Mouse (Mus musculus): ENCODE data around the gene Gm9639. TPM values are rescaled to one million over a fixed set of nuclear protein-coding genes. Genes with fewer than 3 reads are reported as not detected.
"Not testable (repeated sequence)": the region's sequence is repeated elsewhere in the genome, so short reads cannot be mapped to it uniquely, and the experiment has no call there.

Gm9639 gene
- polyA plus RNA-seq, 2 experiments, result not detected

DNA sequence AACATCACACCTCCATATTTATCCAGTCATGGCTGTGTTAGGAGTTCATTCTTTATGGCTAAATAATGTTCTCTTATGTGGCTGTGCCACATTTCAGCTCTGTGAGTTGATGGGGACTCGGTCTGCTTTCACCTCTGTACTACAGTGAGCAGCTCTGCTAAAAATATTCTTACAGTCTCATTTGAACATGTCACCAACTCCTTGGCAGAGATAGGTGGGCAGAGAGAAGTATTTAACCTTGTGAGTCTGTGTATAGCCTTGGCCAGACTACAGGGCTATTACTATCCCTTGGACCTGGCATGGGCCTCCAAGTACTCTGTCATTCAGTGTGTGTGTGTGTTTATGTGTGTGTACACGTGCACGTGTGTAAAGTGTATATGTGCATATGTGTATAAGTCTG lies 22.7 kb downstream of the Gm9639 start:
- H3K9me3 ChIP-seq (ENCODE audit: control insufficient read depth, low read length); H3K4me3 ChIP-seq (replicated peaks; ENCODE audit: low read length); ATAC-seq (ENCODE audit: low FRiP score, low read depth); H3K36me3 ChIP-seq (ENCODE audit: control insufficient read depth, insufficient read depth, low read length); H3K4me1 ChIP-seq (ENCODE audit: control insufficient read depth, insufficient read depth, low read length); H3K27me3 ChIP-seq (ENCODE audit: control insufficient read depth, insufficient read depth, low read length); DNase-seq (ENCODE audit: low spot score); H3K27ac ChIP-seq (replicated peaks; ENCODE audit: low read depth, low read length); H3K4me2 ChIP-seq (replicated peaks; ENCODE audit: low read depth, low read length, severe bottlenecking); H3K9ac ChIP-seq (ENCODE audit: low read depth, low read length, severe bottlenecking): not testable (repeated sequence)
- 86% methylated on average over 1 of the region's 3 CpGs for WGBS

DNA sequence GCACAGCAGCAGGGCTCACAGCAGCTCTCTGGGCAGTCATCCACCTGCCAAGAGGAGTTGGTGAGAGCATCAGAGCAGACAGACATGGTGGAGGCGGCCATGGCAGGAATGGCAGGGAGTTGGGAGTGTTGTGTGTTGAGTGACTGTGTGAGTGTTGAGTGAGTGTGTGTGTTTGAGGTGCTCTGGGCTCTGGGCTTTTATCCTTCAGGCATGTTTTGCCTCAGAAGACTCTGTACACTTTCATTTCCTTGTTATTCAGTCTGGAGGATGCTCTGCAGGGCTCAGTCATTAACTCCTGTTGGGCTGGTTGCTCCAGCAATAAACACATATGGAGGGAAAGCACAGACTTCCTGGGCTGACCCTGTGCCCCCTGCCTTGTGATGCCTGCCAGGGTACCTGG lies 23.7 kb downstream of the Gm9639 start, which contains the start of gene Gm3238:
Gene Gm3238 (minus strand): TSS at position 101 of the 400 bp plus-strand sequence.
- H3K4me1 ChIP-seq (ENCODE audit: control insufficient read depth, insufficient read depth, low read length); H3K4me2 ChIP-seq (replicated peaks; ENCODE audit: low read depth, low read length, severe bottlenecking); H3K36me3 ChIP-seq (ENCODE audit: control insufficient read depth, insufficient read depth, low read length); DNase-seq (ENCODE audit: low spot score); H3K9ac ChIP-seq (ENCODE audit: low read depth, low read length, severe bottlenecking); H3K27ac ChIP-seq (replicated peaks; ENCODE audit: low read depth, low read length); H3K4me3 ChIP-seq (replicated peaks; ENCODE audit: low read length); ATAC-seq (ENCODE audit: low FRiP score, low read depth); H3K27me3 ChIP-seq (ENCODE audit: control insufficient read depth, insufficient read depth, low read length); H3K9me3 ChIP-seq (ENCODE audit: control insufficient read depth, low read length): not testable (repeated sequence)
- no CpG with 5 or more reads among the region's 1 CpGs for WGBS

DNA sequence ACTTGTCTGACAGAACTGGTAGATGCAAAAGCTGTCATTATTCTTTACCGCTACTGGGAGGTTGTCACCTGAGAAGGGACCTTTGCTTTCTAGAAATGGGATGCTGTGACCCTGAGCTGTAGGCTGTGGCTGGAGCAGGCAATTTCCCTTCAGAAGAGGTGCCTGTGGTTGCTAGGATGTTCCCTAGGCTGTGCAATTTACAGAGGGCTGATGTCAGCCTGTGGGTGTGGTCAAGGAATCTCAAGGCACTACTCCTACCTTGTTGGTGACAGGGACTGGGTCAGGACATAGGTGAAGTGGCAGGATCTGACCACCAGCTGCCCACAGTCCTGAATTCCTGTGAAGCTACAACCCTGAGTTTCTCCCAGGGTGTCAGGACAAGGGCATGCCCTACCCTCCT lies 25.1 kb downstream of the Gm9639 start:
- H3K4me2 ChIP-seq (replicated peaks; ENCODE audit: low read depth, low read length, severe bottlenecking), result no peak overlapping the region
- DNase-seq (ENCODE audit: low spot score) (no peak), ATAC-seq (ENCODE audit: low FRiP score, low read depth) (no peak)
- no peak for TF ChIP-seq POLR2A (IDR thresholded peaks at IDR 0.05; ENCODE audit: borderline replicate concordance, extremely low read depth, insufficient read depth, insufficient read length)
- no peaks in the 10 kb centered on the region for H3K27me3 ChIP-seq (ENCODE audit: control insufficient read depth, insufficient read depth, low read length)
- WGBS, result 75% methylated on average over 1 of the region's 1 CpGs
- no peak overlapping the region for H3K4me3 ChIP-seq (replicated peaks; ENCODE audit: low read length)
- H3K9me3 ChIP-seq (ENCODE audit: control insufficient read depth, low read length), result no peaks in the 10 kb centered on the region
- H3K4me1 ChIP-seq (ENCODE audit: control insufficient read depth, insufficient read depth, low read length), result no peaks in the 10 kb centered on the region
- H3K27ac ChIP-seq (replicated peaks; ENCODE audit: low read depth, low read length), result no peak overlapping the region
- no peak overlapping the region for H3K9ac ChIP-seq (ENCODE audit: low read depth, low read length, severe bottlenecking)
- H3K36me3 ChIP-seq (ENCODE audit: control insufficient read depth, insufficient read depth, low read length), result no peaks in the 10 kb centered on the region

DNA sequence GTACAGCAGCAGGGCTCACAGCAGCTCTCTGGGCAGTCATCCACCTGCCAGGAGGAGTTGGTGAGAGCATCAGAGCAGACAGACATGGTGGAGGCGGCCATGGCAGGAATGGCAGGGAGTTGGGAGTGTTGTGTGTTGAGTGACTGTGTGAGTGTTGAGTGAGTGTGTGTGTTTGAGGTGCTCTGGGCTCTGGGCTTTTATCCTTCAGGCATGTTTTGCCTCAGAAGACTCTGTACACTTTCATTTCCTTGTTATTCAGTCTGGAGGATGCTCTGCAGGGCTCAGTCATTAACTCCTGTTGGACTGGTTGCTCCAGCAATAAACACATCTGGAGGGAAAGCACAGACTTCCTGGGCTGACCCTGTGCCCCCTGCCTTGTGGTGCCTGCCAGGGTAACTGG lies 35.3 kb downstream of the Gm9639 start, which contains the start of gene Gm3233:
Gene Gm3233 (minus strand): TSS at position 101 of the 400 bp plus-strand sequence.
- not testable (repeated sequence) for H3K4me3 ChIP-seq (replicated peaks; ENCODE audit: low read length); H3K4me1 ChIP-seq (ENCODE audit: control insufficient read depth, insufficient read depth, low read length); H3K9ac ChIP-seq (ENCODE audit: low read depth, low read length, severe bottlenecking); H3K4me2 ChIP-seq (replicated peaks; ENCODE audit: low read depth, low read length, severe bottlenecking); H3K27ac ChIP-seq (replicated peaks; ENCODE audit: low read depth, low read length); H3K27me3 ChIP-seq (ENCODE audit: control insufficient read depth, insufficient read depth, low read length); H3K9me3 ChIP-seq (ENCODE audit: control insufficient read depth, low read length); H3K36me3 ChIP-seq (ENCODE audit: control insufficient read depth, insufficient read depth, low read length); DNase-seq (ENCODE audit: low spot score); ATAC-seq (ENCODE audit: low FRiP score, low read depth)
- WGBS, result no CpG with 5 or more reads among the region's 1 CpGs

DNA sequence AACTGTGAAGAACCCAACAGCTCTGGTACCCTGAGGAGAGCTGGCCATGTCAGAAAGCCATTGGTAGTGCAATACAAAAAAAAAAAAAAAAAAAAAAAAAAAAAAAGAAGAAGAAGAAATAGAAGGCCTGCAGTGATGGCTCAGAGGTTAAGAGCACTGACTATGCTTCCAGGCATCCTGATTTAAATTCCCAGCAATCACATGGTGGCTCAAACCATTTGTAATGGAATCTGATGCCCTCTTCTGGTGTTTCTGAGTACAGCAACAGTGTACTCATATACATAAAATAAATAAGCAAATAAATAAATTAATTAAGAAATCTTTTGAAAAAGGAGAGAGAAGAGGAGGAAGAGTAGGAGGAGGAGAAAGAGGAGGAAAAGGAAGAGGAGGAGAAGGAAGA lies 41.4 kb downstream of the Gm9639 start:
- DNase-seq (ENCODE audit: low spot score) (no peak), ATAC-seq (ENCODE audit: low FRiP score, low read depth) (no peak)
- Histone ChIP-seq H3K4me1 (ENCODE audit: control insufficient read depth, insufficient read depth, low read length) (no peaks in the 10 kb centered on the region), H3K4me2 (replicated peaks; ENCODE audit: low read depth, low read length, severe bottlenecking) (no peak overlapping the region), H3K36me3 (ENCODE audit: control insufficient read depth, insufficient read depth, low read length) (no peaks in the 10 kb centered on the region), H3K9ac (ENCODE audit: low read depth, low read length, severe bottlenecking) (no peak overlapping the region), H3K27me3 (ENCODE audit: control insufficient read depth, insufficient read depth, low read length) (no peaks in the 10 kb centered on the region), H3K4me3 (replicated peaks; ENCODE audit: low read length) (no peak overlapping the region), H3K9me3 (ENCODE audit: control insufficient read depth, low read length) (no peaks in the 10 kb centered on the region), H3K27ac (replicated peaks; ENCODE audit: low read depth, low read length) (no peak overlapping the region)
- TF ChIP-seq POLR2A (IDR thresholded peaks at IDR 0.05; ENCODE audit: borderline replicate concordance, extremely low read depth, insufficient read depth, insufficient read length), result no peak

DNA sequence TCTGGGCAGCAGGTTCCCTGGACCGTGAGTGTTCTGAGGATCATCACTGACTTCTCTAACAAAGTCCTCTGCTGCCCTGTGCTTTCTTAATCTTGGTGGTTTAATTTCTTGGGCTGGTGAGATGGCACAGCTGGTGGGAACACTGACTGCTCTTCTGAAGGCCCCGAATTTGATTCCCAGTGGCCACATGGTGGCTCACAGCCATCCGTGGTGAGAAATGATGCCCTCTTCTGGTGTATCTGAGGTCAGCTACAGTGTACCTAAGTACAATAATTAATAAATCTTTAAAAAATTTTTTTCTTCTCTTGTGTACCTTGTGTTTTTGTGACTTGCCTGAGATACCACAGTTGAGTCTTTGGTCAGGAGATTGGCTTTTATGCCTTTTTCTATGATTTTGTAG lies 42.6 kb downstream of the Gm9639 start:
- H3K27ac ChIP-seq (replicated peaks; ENCODE audit: low read depth, low read length); H3K4me1 ChIP-seq (ENCODE audit: control insufficient read depth, insufficient read depth, low read length); H3K9ac ChIP-seq (ENCODE audit: low read depth, low read length, severe bottlenecking); H3K4me3 ChIP-seq (replicated peaks; ENCODE audit: low read length); H3K27me3 ChIP-seq (ENCODE audit: control insufficient read depth, insufficient read depth, low read length); H3K9me3 ChIP-seq (ENCODE audit: control insufficient read depth, low read length); DNase-seq (ENCODE audit: low spot score); H3K36me3 ChIP-seq (ENCODE audit: control insufficient read depth, insufficient read depth, low read length); H3K4me2 ChIP-seq (replicated peaks; ENCODE audit: low read depth, low read length, severe bottlenecking); ATAC-seq (ENCODE audit: low FRiP score, low read depth): not testable (repeated sequence)
- WGBS, result 52% methylated on average over 3 of the region's 3 CpGs

DNA sequence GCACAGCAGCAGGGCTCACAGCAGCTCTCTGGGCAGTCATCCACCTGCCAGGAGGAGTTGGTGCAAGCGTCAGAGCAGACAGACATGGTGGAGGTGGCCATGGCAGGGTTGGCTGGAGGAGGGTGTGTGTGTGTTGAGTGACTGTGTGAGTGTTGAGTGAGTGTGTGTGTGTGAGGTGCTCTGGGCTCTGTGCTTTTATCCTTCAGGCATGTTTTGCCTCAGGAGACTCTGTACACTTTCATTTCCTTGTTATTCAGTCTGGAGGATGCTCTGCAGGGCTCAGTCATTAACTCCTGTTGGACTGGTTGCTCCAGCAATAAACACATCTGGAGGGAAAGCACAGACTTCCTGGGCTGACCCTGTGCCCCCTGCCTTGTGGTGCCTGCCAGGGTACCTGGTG lies 43.6 kb downstream of the Gm9639 start, which contains the start of gene Gm9736:
Gene Gm9736 (minus strand): TSS at position 101 of the 400 bp plus-strand sequence.
- 57% methylated on average over 1 of the region's 1 CpGs for WGBS
- not testable (repeated sequence) for H3K36me3 ChIP-seq (ENCODE audit: control insufficient read depth, insufficient read depth, low read length); H3K27ac ChIP-seq (replicated peaks; ENCODE audit: low read depth, low read length); H3K4me1 ChIP-seq (ENCODE audit: control insufficient read depth, insufficient read depth, low read length); H3K4me3 ChIP-seq (replicated peaks; ENCODE audit: low read length); H3K4me2 ChIP-seq (replicated peaks; ENCODE audit: low read depth, low read length, severe bottlenecking); H3K9me3 ChIP-seq (ENCODE audit: control insufficient read depth, low read length); H3K27me3 ChIP-seq (ENCODE audit: control insufficient read depth, insufficient read depth, low read length); H3K9ac ChIP-seq (ENCODE audit: low read depth, low read length, severe bottlenecking); ATAC-seq (ENCODE audit: low FRiP score, low read depth); DNase-seq (ENCODE audit: low spot score)

DNA sequence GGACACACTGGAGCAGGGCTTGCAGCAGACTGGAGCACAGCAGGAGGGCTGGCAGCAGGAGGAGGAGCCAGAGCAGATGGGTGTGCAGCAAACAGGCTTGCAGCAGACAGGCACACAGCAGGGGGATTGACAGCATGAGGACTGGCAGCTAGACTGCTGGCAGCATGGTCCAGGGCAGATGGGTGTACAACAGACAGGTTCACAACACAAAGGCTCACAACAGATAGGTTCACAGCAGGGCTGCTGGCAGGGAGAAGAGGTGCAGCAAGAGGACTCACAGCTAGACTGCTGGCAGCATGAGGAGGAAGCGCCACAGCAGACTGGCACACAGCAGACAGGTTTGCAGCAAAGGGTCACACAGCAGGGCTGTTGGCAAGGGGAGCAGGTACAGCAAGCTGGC lies 44.2 kb downstream of the Gm9639 start:
- H3K27ac ChIP-seq (replicated peaks; ENCODE audit: low read depth, low read length); ATAC-seq (ENCODE audit: low FRiP score, low read depth); H3K9ac ChIP-seq (ENCODE audit: low read depth, low read length, severe bottlenecking); H3K27me3 ChIP-seq (ENCODE audit: control insufficient read depth, insufficient read depth, low read length); H3K36me3 ChIP-seq (ENCODE audit: control insufficient read depth, insufficient read depth, low read length); H3K4me2 ChIP-seq (replicated peaks; ENCODE audit: low read depth, low read length, severe bottlenecking); H3K4me3 ChIP-seq (replicated peaks; ENCODE audit: low read length); H3K4me1 ChIP-seq (ENCODE audit: control insufficient read depth, insufficient read depth, low read length); DNase-seq (ENCODE audit: low spot score); H3K9me3 ChIP-seq (ENCODE audit: control insufficient read depth, low read length): not testable (repeated sequence)
- WGBS, result 92% methylated on average over 1 of the region's 1 CpGs

Data from limb, embryonic 14.5 days (tissue).